Comparison of ENCODE assay signal across 8 mouse cellular contexts in the genomic region with DNA sequence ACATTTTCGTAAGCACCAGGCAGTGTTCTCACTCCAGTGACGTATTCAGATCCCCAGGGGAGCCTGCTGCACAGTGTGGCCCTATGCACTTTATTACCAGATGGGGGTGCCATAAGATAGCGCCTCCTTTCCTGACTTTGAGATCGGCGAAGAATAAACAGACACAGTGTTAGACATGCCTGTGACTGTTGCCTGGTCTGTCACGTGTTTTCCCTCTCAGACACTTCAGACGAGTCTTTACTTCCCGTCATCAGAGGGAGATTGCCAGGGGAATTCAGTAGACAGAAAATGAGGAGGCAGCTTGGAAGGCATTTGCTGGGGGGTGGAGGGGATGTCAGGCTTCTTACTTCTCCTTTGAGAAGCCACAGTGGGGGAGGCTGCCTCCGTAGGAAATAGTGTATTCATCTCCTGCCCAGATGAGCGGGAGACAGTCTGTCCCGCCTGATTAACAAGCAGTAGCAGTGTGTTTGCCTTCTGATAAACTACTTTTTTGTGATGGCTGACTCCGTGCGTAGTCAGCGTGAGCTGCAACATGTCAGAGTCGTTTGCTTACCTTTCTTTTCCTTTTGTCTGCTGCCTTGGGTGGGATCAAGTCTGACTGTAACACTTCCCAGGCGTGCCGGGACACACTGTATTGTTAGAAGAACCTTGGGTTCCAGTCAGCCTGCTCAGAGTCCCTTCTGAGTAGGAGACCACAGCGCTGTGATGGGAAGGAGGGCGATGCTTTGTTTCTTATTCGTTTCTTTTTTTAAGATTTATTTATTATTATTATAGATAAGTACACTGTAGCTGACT. TPM values are rescaled to one million over a fixed set of nuclear protein-coding genes. Genes with fewer than 3 reads are reported as not detected.
DNase-seq lines count a peak whose midpoint lies in the region; ATAC-seq and TF ChIP-seq lines count a peak whose summit lies in the region.

No protein-coding gene starts in this region.

- WGBS in intestine, embryonic 15.5 days = 21% methylated on average over 20 of the region's 20 CpGs

- intact Hi-C loops in left cerebral cortex, postnatal 10 days (cut with DNase I) = no loop called here

- H3K9ac ChIP-seq in intestine, embryonic 15.5 days = no peak overlapping the region

- peaks cover 12% of the 10 kb centered on the region for H3K36me3 ChIP-seq in intestine, embryonic 15.5 days

- TF ChIP-seq POLR2A in cortical plate, adult 2 months (IDR thresholded peaks at IDR 0.05; ENCODE audit: extremely low read depth, insufficient read depth, low read length) = no peak

- no peak overlapping the region for H3K4me3 ChIP-seq in cortical plate, adult 2 months (ENCODE audit: insufficient read depth, low read length)
- no peak overlapping the region for H3K4me3 ChIP-seq in intestine, embryonic 15.5 days (replicated peaks)

- TF ChIP-seq CTCF in cortical plate, adult 2 months (IDR thresholded peaks at IDR 0.05; ENCODE audit: extremely low read depth, insufficient read depth, low read length) = peak; percentile 69

- peak overlapping the region; percentile 35 for H3K4me2 ChIP-seq in intestine, embryonic 15.5 days (replicated peaks)

- no peaks in the 10 kb centered on the region for H3K27me3 ChIP-seq in intestine, embryonic 15.5 days (replicated peaks)

- H3K27ac ChIP-seq in cortical plate, adult 2 months (ENCODE audit: insufficient read depth, low read length) = no peak overlapping the region
- peak overlapping the region; percentile 80 for H3K27ac ChIP-seq in intestine, embryonic 15.5 days

- ATAC-seq in intestine, embryonic 15.5 days = peak; percentile 84
- peak; percentile 70 for ATAC-seq in megakaryocyte progenitor cell, adult 5-6 weeks (replicated peaks; ENCODE audit: poor library complexity)

- no peaks in the 10 kb centered on the region for H3K9me3 ChIP-seq in intestine, embryonic 15.5 days

- H3K4me1 ChIP-seq in cortical plate, adult 2 months (ENCODE audit: control insufficient read depth, insufficient read depth, low read length) = no peaks in the 10 kb centered on the region
- peaks cover 29% of the 10 kb centered on the region for H3K4me1 ChIP-seq in intestine, embryonic 15.5 days (replicated peaks)

- DNase-seq in adrenal gland, adult (ENCODE audit: inconsistent age in 2 of 2, low spot score in 1 of 2) = peak; percentile 53 to 81
- DNase-seq in adrenal gland, postnatal 4 days (ENCODE audit: low spot score in 2 of 2) = no peak
- DNase-seq in gastrocnemius, postnatal 25 days = peak; percentile 33
- DNase-seq in left cerebral cortex, postnatal 10 days (ENCODE audit: extremely low spot score in 1 of 2, low spot score in 2 of 2) = peak; percentile 55 to 61
- peak; percentile 47 to 55 for DNase-seq in right cerebral cortex, postnatal 36 days (ENCODE audit: low spot score in 2 of 2)

RNA-seq across cellular contexts. Expression of a gene that starts 40.4 kb away (rescaled TPM):
- 10 to 100 TPM; 14.9 to 16.4 TPM for total RNA-seq in adrenal gland, postnatal 4 days (2021)
- 8.2 and 8.4 TPM in 2 replicates for polyA plus RNA-seq in cortical plate, adult 2 months (2012; rRNA removed)
- total RNA-seq in gastrocnemius, postnatal 25 days (2021) = 1 to 10 TPM; 4.0 to 4.9 TPM
- polyA plus RNA-seq in intestine, embryonic 15.5 days (2015; fragmentation: Nextera tagmentation; extraction: Ambion mirVana) = 2.1 and 2.5 TPM in 2 replicates
- 10 to 100 TPM; 22.7 to 27.0 TPM for total RNA-seq in left cerebral cortex, postnatal 10 days (2021)
- total RNA-seq in megakaryocyte progenitor cell, adult 5-6 weeks (2015) = 4.2 and 4.7 TPM in 2 replicates
- total RNA-seq in megakaryocyte progenitor cell, adult 5-6 weeks (2017) = 3.3 and 3.9 TPM in 2 replicates

RNA-seq across cellular contexts. Expression of a gene that starts 58.5 kb away (rescaled TPM):
- 100 to 1,000 TPM; 120 to 133 TPM for total RNA-seq in adrenal gland, postnatal 4 days (2021)
- polyA plus RNA-seq in cortical plate, adult 2 months (2012; rRNA removed) = 128 and 134 TPM in 2 replicates
- 10 to 100 TPM; 10.0 to 12.9 TPM for total RNA-seq in gastrocnemius, postnatal 25 days (2021)
- polyA plus RNA-seq in intestine, embryonic 15.5 days (2015; fragmentation: Nextera tagmentation; extraction: Ambion mirVana) = 25.4 and 29.2 TPM in 2 replicates
- 100 to 1,000 TPM; 369 to 379 TPM for total RNA-seq in left cerebral cortex, postnatal 10 days (2021)
- 36.5 and 37.5 TPM in 2 replicates for total RNA-seq in megakaryocyte progenitor cell, adult 5-6 weeks (2015)
- total RNA-seq in megakaryocyte progenitor cell, adult 5-6 weeks (2017) = 9.5 TPM in 2 replicates

Comparison
In these comparisons a context has a peak if more than half of its experiments do, and no peak if none do; other contexts are left out.
1. DNase-seq: peak in adrenal gland, adult (2 of 2), gastrocnemius, postnatal 25 days (single experiment), left cerebral cortex, postnatal 10 days (2 of 2) and right cerebral cortex, postnatal 36 days (2 of 2); none in adrenal gland, postnatal 4 days (0 of 2).